Mouse (Mus musculus): ENCODE measurements around the gene Txnrd2. TPM values are rescaled to one million over a fixed set of nuclear protein-coding genes. Genes with fewer than 3 reads are reported as not detected.

Txnrd2 gene
- total RNA-seq, 2 experiments from 2014 or later, result 75.6 to 98.9 TPM

Other genes starting within 250 kb of the Txnrd2 start
- not detected for gene Ccdc188, start 208.5 kb upstream of the Txnrd2 start, total RNA-seq (2021)
- gene Zdhhc8, start 191.2 kb upstream of the Txnrd2 start, total RNA-seq (2021), result 10 to 100 TPM; 20.6 to 21.2 TPM
- gene Trmt2a, start 177.7 kb upstream of the Txnrd2 start, total RNA-seq (2021), result 10 to 100 TPM; 41.8 to 44.1 TPM
- 100 to 1,000 TPM; 114 to 143 TPM for gene Ranbp1, start 177.7 kb upstream of the Txnrd2 start, total RNA-seq (2021)
- not detected for gene Gm49776, start 168.1 kb upstream of the Txnrd2 start, total RNA-seq (2021)
- 10 to 100 TPM; 19.4 to 27.3 TPM for gene Dgcr8, start 137.1 kb upstream of the Txnrd2 start, total RNA-seq (2021)
- gene Tango2, start 78.3 kb upstream of the Txnrd2 start, total RNA-seq (2021), result 10 to 100 TPM; 24.2 to 31.3 TPM
- gene Arvcf, start 78.2 kb upstream of the Txnrd2 start, total RNA-seq (2021), result 10 to 100 TPM; 26.6 to 27.5 TPM
- 100 to 1,000 TPM; 191 to 384 TPM for gene Comt, start 468 bp downstream of the Txnrd2 start, total RNA-seq (2021)
- 1 to 10 TPM; 4.0 to 5.4 TPM for gene Gnb1l, start 72.3 kb downstream of the Txnrd2 start, total RNA-seq (2021)
- 1 to 10 TPM; 5.1 to 6.7 TPM for gene Rtl10, start 72.5 kb downstream of the Txnrd2 start, total RNA-seq (2021)
- under 1 TPM in 1 of 2 experiments, not detected in 1; 0.22 TPM for gene Tbx1, start 164.3 kb downstream of the Txnrd2 start, total RNA-seq (2021)
- not detected for gene Gp1bb, start 196.0 kb downstream of the Txnrd2 start, total RNA-seq (2021)
- gene Gm49601, start 200.0 kb downstream of the Txnrd2 start, total RNA-seq (2021), result 1 to 10 TPM; 1.4 to 5.1 TPM
- gene Sept5, start 203.6 kb downstream of the Txnrd2 start, total RNA-seq (2021), result 10 to 100 TPM in 1 of 2 experiments, 1 to 10 TPM in 1; 7.9 to 10.7 TPM

Data from adrenal gland, adult 18-20 months (tissue).